ENCODE assay signal across 8 mouse cellular contexts in genomic region chr12:69757418-69758141, GRCm38 (mm10). TPM values are rescaled to one million over a fixed set of nuclear protein-coding genes. Genes with fewer than 3 reads are reported as not detected.
DNase-seq lines count a peak whose midpoint lies in the region; ATAC-seq lines count a peak whose summit lies in the region.

No protein-coding gene starts in this region.

- peaks cover 22% of the 10 kb centered on the region for H3K4me1 ChIP-seq in intestine, embryonic 14.5 days (replicated peaks; ENCODE audit: control insufficient read depth, insufficient read depth, low read length)

- H3K27ac ChIP-seq in intestine, embryonic 14.5 days (ENCODE audit: low read depth), result peak overlapping the region; percentile 81

- intact Hi-C loops in gastrocnemius, postnatal 14 days (cut with DNase I; ENCODE audit: low total_unique reads), result no loop called here
- intact Hi-C loops in left cerebral cortex, postnatal 14 days (cut with DNase I), result loop anchor here (5.0 kb wide), 1 partner anchor 135 kb away; the partner anchor contains the start of genes Atl1 and Map4k5

- H3K27me3 ChIP-seq in intestine, embryonic 14.5 days (replicated peaks; ENCODE audit: control insufficient read depth, insufficient read depth, low read length), result no peaks in the 10 kb centered on the region

- H3K4me3 ChIP-seq in intestine, embryonic 14.5 days (ENCODE audit: low read depth, low read length), result peak overlapping the region; percentile 24; the same call in 1 of the 2 replicates

- H3K9ac ChIP-seq in intestine, embryonic 14.5 days (ENCODE audit: low read length), result peak overlapping the region; percentile 27; the same call in 1 of the 2 replicates

- 7% methylated on average over 22 of the region's 22 CpGs for WGBS in intestine, embryonic 14.5 days

- peak; percentile 87 for DNase-seq in embryo, embryonic 10.5 days (ENCODE audit: low spot score)
- peak; percentile 86 for DNase-seq in gastrocnemius, postnatal 14 days
- DNase-seq in intestine, embryonic 14.5 days (ENCODE audit: low spot score), result peak; percentile 84
- DNase-seq in left cerebral cortex, postnatal 14 days (ENCODE audit: low spot score in 2 of 2), result peak; percentile 53 to 70
- DNase-seq in mesoderm, embryonic 11.5 days (ENCODE audit: low read depth, low spot score), result peak; percentile 75
- peak; percentile 29 for DNase-seq in right cerebral cortex, postnatal 25 days
- DNase-seq in urinary bladder, postnatal 4 days (ENCODE audit: low spot score in 2 of 2), result peak; percentile 71 to 75

- H3K9me3 ChIP-seq in intestine, embryonic 14.5 days (ENCODE audit: control insufficient read depth, low read length), result no peaks in the 10 kb centered on the region

- peak; percentile 59 for ATAC-seq in activated CD4-positive, CD25-positive, alpha-beta regulatory T cell, adult 4 months
- ATAC-seq in intestine, embryonic 14.5 days (replicated peaks; ENCODE audit: low FRiP score, low TSS enrichment, low read depth), result peak; percentile 90

- H3K36me3 ChIP-seq in intestine, embryonic 14.5 days (ENCODE audit: control insufficient read depth, insufficient read depth, low read length), result no peaks in the 10 kb centered on the region

- peak overlapping the region; percentile 59 for H3K4me2 ChIP-seq in intestine, embryonic 14.5 days (ENCODE audit: low read length)

RNA-seq across cellular contexts. Expression of gene Atp5s, which starts 32.8 kb away (rescaled TPM):
- 10 to 100 TPM in 1 of 2 experiments, 1 to 10 TPM in 1; 9.2 to 14.0 TPM for polyA plus RNA-seq in activated CD4-positive, CD25-positive, alpha-beta regulatory T cell, adult 4 months (2017; shearing (Covaris generic))
- 10 to 100 TPM in 1 of 2 experiments, 1 to 10 TPM in 1; 7.3 to 10.5 TPM for total RNA-seq in gastrocnemius, postnatal 14 days (2021)
- polyA plus RNA-seq in intestine, embryonic 14.5 days (2014; fragmentation: Nextera tagmentation; extraction: Ambion mirVana), result 31.7 and 33.3 TPM in 2 replicates
- 10 to 100 TPM; 25.4 to 34.8 TPM for total RNA-seq in left cerebral cortex, postnatal 14 days (2021)

RNA-seq across cellular contexts. Expression of gene L2hgdh, which starts 32.9 kb away (rescaled TPM):
- 1 to 10 TPM; 2.4 to 3.7 TPM for polyA plus RNA-seq in activated CD4-positive, CD25-positive, alpha-beta regulatory T cell, adult 4 months (2017; shearing (Covaris generic))
- 10 to 100 TPM; 24.6 to 28.1 TPM for total RNA-seq in gastrocnemius, postnatal 14 days (2021)
- 18.4 and 19.3 TPM in 2 replicates for polyA plus RNA-seq in intestine, embryonic 14.5 days (2014; fragmentation: Nextera tagmentation; extraction: Ambion mirVana)
- total RNA-seq in left cerebral cortex, postnatal 14 days (2021), result 10 to 100 TPM; 13.3 to 14.3 TPM

RNA-seq across cellular contexts. Expression of gene Cdkl1, which starts 33.5 kb away (rescaled TPM):
- not detected for polyA plus RNA-seq in activated CD4-positive, CD25-positive, alpha-beta regulatory T cell, adult 4 months (2017; shearing (Covaris generic))
- total RNA-seq in gastrocnemius, postnatal 14 days (2021), result under 1 TPM; 0.72 to 0.84 TPM
- 0.92 and 1.5 TPM in 2 replicates for polyA plus RNA-seq in intestine, embryonic 14.5 days (2014; fragmentation: Nextera tagmentation; extraction: Ambion mirVana)
- 10 to 100 TPM; 33.7 to 39.1 TPM for total RNA-seq in left cerebral cortex, postnatal 14 days (2021)

Comparison
In these comparisons a context has a peak if more than half of its experiments do, and no peak if none do; other contexts are left out.
1. Peak in every context shown above with its lines: DNase-seq, ATAC-seq, H3K4me3 ChIP-seq and H3K27ac ChIP-seq.
2. DNase-seq: peak in every context shown above with its lines; median percentile 87 in embryo, embryonic 10.5 days; 86 in gastrocnemius, postnatal 14 days; 84 in intestine, embryonic 14.5 days; 75 in mesoderm, embryonic 11.5 days; 73 in urinary bladder, postnatal 4 days; 62 in left cerebral cortex, postnatal 14 days; 29 in right cerebral cortex, postnatal 25 days.
3. RNA of gene Cdkl1, which starts 33.5 kb away (total RNA-seq): 33.7 to 39.1 TPM in left cerebral cortex, postnatal 14 days; 0.72 to 0.84 TPM in gastrocnemius, postnatal 14 days; every median in the first group is over 10 times any median in the second.